Mouse (Mus musculus) CH12.LX (cell line): Measurements from ENCODE around the gene Maml2. TPM values are rescaled to one million over a fixed set of nuclear protein-coding genes. Genes with fewer than 3 reads are reported as not detected.

Experiments used
- DNase-seq: peaks from one replicate; pipeline ENCODE4 v3.0.0-alpha.2; 2013; ENCODE audit errors: extremely low read depth
- H3K27ac ChIP-seq: 2 replicates; pipeline ENCODE4 v1.5.1; 2012; ENCODE audit warnings: low read depth, mild to moderate bottlenecking, control low read depth, moderate library complexity; ENCODE audit not compliant: insufficient read depth
- H3K27me3 ChIP-seq: replicated peaks from 2 replicates; pipeline ENCODE3; 2012; ENCODE audit warnings: inconsistent platforms
- H3K36me3 ChIP-seq, 2 experiments: replicated peaks in 1 of 2; 2 replicates each; pipeline versions ENCODE3 to v1.6.1; 2012; ENCODE audit warnings: inconsistent platforms in 1 of 2, low read length in 1 of 2, mild to moderate bottlenecking in 1 of 2, mixed read lengths in 1 of 2, moderate library complexity in 1 of 2; ENCODE audit not compliant: control insufficient read depth in 1 of 2, insufficient read depth in 1 of 2
- H3K4me1 ChIP-seq, 2 experiments: 2 replicates each; pipeline ENCODE4 v1.6.1; 2012; ENCODE audit warnings: inconsistent platforms in 1 of 2, moderate library complexity in 1 of 2; ENCODE audit not compliant: insufficient read depth in 2 of 2, control insufficient read depth in 1 of 2
- H3K4me2 ChIP-seq: 2 replicates; pipeline ENCODE4 v1.6.1; 2012; ENCODE audit warnings: low read depth, mild to moderate bottlenecking, control low read depth; ENCODE audit not compliant: poor library complexity, insufficient read depth, severe bottlenecking
- H3K4me3 ChIP-seq, 3 experiments: fragments of 150-350 bp in 1 of 3; sonication (generic) in 1 of 3; replicated peaks in 1 of 3; 2 replicates each; pipeline versions ENCODE3 to v1.5.1; 2011 to 2012; ENCODE audit warnings: low read depth in 2 of 3, low read length in 2 of 3, mild to moderate bottlenecking in 2 of 3, moderate library complexity in 2 of 3, control low read depth in 1 of 3, improper control_type of control experiment in 1 of 3, inconsistent platforms in 1 of 3, mixed read lengths in 1 of 3; ENCODE audit not compliant: poor library complexity in 1 of 3
- H3K79me2 ChIP-seq: replicated peaks from 2 replicates; pipeline ENCODE4 v1.6.1; 2012; ENCODE audit warnings: mild to moderate bottlenecking, moderate library complexity; ENCODE audit not compliant: control insufficient read depth, poor library complexity, insufficient read depth, severe bottlenecking; ENCODE audit errors: extremely low read depth
- H3K9ac ChIP-seq: 2 replicates; pipeline ENCODE4 v1.6.1; 2012; ENCODE audit warnings: low read depth, mild to moderate bottlenecking, control low read depth, moderate library complexity; ENCODE audit not compliant: insufficient read depth
- H3K9me3 ChIP-seq: replicated peaks from 2 replicates; pipeline ENCODE3; 2012; ENCODE audit warnings: low read length, inconsistent platforms, mixed read lengths
- BHLHE40 ChIP-seq: IDR thresholded peaks from 2 replicates; pipeline ENCODE4 v1.6.1; 2011; ENCODE audit warnings: mild to moderate bottlenecking, low read depth, low read length, improper control_type of control experiment
- CHD2 ChIP-seq: IDR thresholded peaks from 2 replicates; pipeline ENCODE4 v1.6.1; 2011; ENCODE audit warnings: low read length, improper control_type of control experiment
- E2F4 ChIP-seq: IDR thresholded peaks from 2 replicates; pipeline ENCODE4 v1.6.1; 2011; ENCODE audit warnings: low read depth, low read length, improper control_type of control experiment; ENCODE audit not compliant: insufficient replicate concordance
- ELF1 ChIP-seq: IDR thresholded peaks from 2 replicates; pipeline ENCODE4 v1.6.1; 2014; ENCODE audit warnings: low read depth, mild to moderate bottlenecking, inconsistent platforms, low read length, improper control_type of control experiment
- EP300 ChIP-seq: IDR thresholded peaks from 2 replicates; pipeline ENCODE4 v1.6.1; 2011; ENCODE audit warnings: low read length, improper control_type of control experiment
- ETS1 ChIP-seq: conservative IDR thresholded peaks from 2 replicates; pipeline ENCODE4 v1.6.1; 2012; ENCODE audit warnings: low read depth, mild to moderate bottlenecking, inconsistent platforms, low read length, improper control_type of control experiment, moderate library complexity
- GABPA ChIP-seq: IDR thresholded peaks from 2 replicates; pipeline ENCODE4 v1.6.1; 2012; ENCODE audit warnings: low read depth, low read length, improper control_type of control experiment, inconsistent platforms; ENCODE audit not compliant: insufficient replicate concordance
- HCFC1 ChIP-seq: IDR thresholded peaks from 2 replicates; pipeline ENCODE4 v1.6.1; 2012; ENCODE audit warnings: low read depth, mild to moderate bottlenecking, inconsistent platforms, low read length, improper control_type of control experiment
- IRF4 ChIP-seq: IDR thresholded peaks from 2 replicates; pipeline ENCODE4 v1.6.1; 2014; ENCODE audit warnings: low read depth, mild to moderate bottlenecking, inconsistent platforms, low read length, improper control_type of control experiment
- JUND ChIP-seq: conservative IDR thresholded peaks from 2 replicates; pipeline ENCODE4 v1.6.1; 2011; ENCODE audit warnings: low read depth, low read length, improper control_type of control experiment
- KAT2A ChIP-seq: IDR thresholded peaks from 2 replicates; pipeline ENCODE4 v1.6.1; 2012; ENCODE audit warnings: low read length, improper control_type of control experiment, inconsistent platforms; ENCODE audit not compliant: insufficient replicate concordance
- MAFK ChIP-seq: IDR thresholded peaks from 2 replicates; pipeline ENCODE4 v1.6.1; 2011; ENCODE audit warnings: low read length, improper control_type of control experiment; ENCODE audit not compliant: insufficient replicate concordance
- MAZ ChIP-seq: IDR thresholded peaks from 2 replicates; pipeline ENCODE4 v1.6.1; 2012; ENCODE audit warnings: low read depth, mild to moderate bottlenecking, inconsistent platforms, low read length, improper control_type of control experiment, moderate library complexity
- MEF2A ChIP-seq: IDR thresholded peaks from 2 replicates; pipeline ENCODE4 v1.6.1; 2014; ENCODE audit warnings: low read depth, mild to moderate bottlenecking, inconsistent platforms, low read length, improper control_type of control experiment, borderline replicate concordance
- MYC ChIP-seq: IDR thresholded peaks from 2 replicates; pipeline ENCODE4 v1.6.1; 2011; ENCODE audit warnings: low read depth, mild to moderate bottlenecking, improper control_type of control experiment, low read length
- NELFE ChIP-seq: IDR thresholded peaks from 2 replicates; pipeline ENCODE4 v1.6.1; 2011; ENCODE audit warnings: low read depth, low read length, improper control_type of control experiment
- POLR2AphosphoS2 ChIP-seq: IDR thresholded peaks from 2 replicates; pipeline ENCODE4 v1.6.1; 2011; ENCODE audit warnings: low read depth, low read length, improper control_type of control experiment
- RAD21 ChIP-seq: IDR thresholded peaks from 2 replicates; pipeline ENCODE4 v1.6.1; 2011; ENCODE audit warnings: low read depth, mild to moderate bottlenecking, low read length, improper control_type of control experiment, moderate library complexity
- RCOR1 ChIP-seq: conservative IDR thresholded peaks from 2 replicates; pipeline ENCODE4 v1.6.1; 2012; ENCODE audit warnings: low read depth, mild to moderate bottlenecking, inconsistent platforms, low read length, improper control_type of control experiment
- TBP ChIP-seq: conservative IDR thresholded peaks from 2 replicates; pipeline ENCODE4 v1.6.1; 2011; ENCODE audit warnings: low read depth, low read length, improper control_type of control experiment
- UBTF ChIP-seq: IDR thresholded peaks from 2 replicates; pipeline ENCODE4 v1.6.1; 2012; ENCODE audit warnings: low read depth, mild to moderate bottlenecking, inconsistent platforms, low read length, improper control_type of control experiment, moderate library complexity
- USF1 ChIP-seq: IDR thresholded peaks from 2 replicates; pipeline ENCODE4 v1.6.1; 2014; ENCODE audit warnings: low read depth, mild to moderate bottlenecking, inconsistent platforms, low read length, improper control_type of control experiment
- ZC3H11A ChIP-seq: IDR thresholded peaks from 2 replicates; pipeline ENCODE4 v1.6.1; 2012; ENCODE audit warnings: low read depth, mild to moderate bottlenecking, inconsistent platforms, low read length, improper control_type of control experiment
- ZKSCAN1 ChIP-seq: IDR thresholded peaks from 2 replicates; pipeline ENCODE4 v1.6.1; 2012; ENCODE audit warnings: low read depth, inconsistent platforms, low read length, improper control_type of control experiment, borderline replicate concordance
- ZMIZ1 ChIP-seq: IDR thresholded peaks from 2 replicates; pipeline ENCODE4 v1.6.1; 2012; ENCODE audit warnings: low read depth, mild to moderate bottlenecking, inconsistent platforms, low read length, improper control_type of control experiment
- dilution Hi-C: fragments of 300-500 bp; cut with MboI; formaldehyde crosslinking; loops from 2 replicates; pipeline ENCODE4 v1.14.3; 2020; ENCODE audit warnings: low sequenced_read_pairs; ENCODE audit not compliant: extremely low pct_unique_long_range_greater_than_20kb, extremely low pct_ligation_motif_present
- in situ Hi-C: fragments of 300-500 bp; cut with MboI; formaldehyde crosslinking; loops from 3 replicates; pipeline ENCODE4 v1.14.3; 2019; ENCODE audit warnings: low sequenced_read_pairs, low pct_ligation_motif_present, low pct_unique_long_range_greater_than_20kb, mixed read lengths
- polyA plus RNA-seq: library from polyadenylated mRNA; unstranded; fragments of >175 nt; gene quantifications from 2 replicates; pipeline ENCODE4 v1.2.1, GENCODE M21; 2012; ENCODE audit warnings: low read depth; ENCODE audit not compliant: insufficient read length
- total RNA-seq, 2 experiments: library from RNA; depleted of rRNA; stranded (reverse); fragments of 300-350 nt in 1 of 2; fragments of >200 nt in 1 of 2; gene quantifications; 2 replicates each; pipeline ENCODE4 v1.2.3; 2012 to 2014

The Maml2 gene
- total and polyA plus RNA-seq, 3 experiments: 5.9 to 9.1 (median 5.9) TPM

DNA sequence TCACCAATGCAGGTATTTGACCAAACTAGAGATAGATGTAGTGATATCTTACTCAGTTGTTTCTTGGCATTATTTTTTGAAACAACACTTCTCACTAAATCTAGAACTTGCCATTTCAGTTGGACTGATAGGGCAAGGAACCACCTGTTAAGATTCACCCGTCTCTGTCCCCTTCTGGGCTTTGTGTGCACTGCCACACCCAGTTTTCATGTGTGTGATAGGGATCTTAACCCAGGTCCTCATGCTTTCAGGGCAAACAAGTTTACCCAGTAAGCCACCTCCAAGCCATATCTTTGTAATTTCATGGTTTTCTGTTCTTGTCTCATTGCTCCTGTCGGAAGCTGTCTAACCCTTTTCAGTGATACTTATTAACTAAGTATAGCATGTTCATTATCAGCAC is 46.5 kb upstream of the Maml2 start:
- no peak for DNase-seq
- 0 out of 4 replicates have a peak, but pooled peaks cover 0 to 3% of the 10 kb centered on the region in 2 experiments for H3K4me1 ChIP-seq
- dilution Hi-C loops: no loop called here
- no peak overlapping the region for H3K4me2 ChIP-seq
- in situ Hi-C loops: no loop called here
- no peak overlapping the region for H3K9ac ChIP-seq
- H3K27me3 ChIP-seq: no peaks in the 10 kb centered on the region
- H3K79me2 ChIP-seq: no peaks in the 10 kb centered on the region
- H3K36me3 ChIP-seq: peaks cover 8 to 15% of the 10 kb centered on the region in 2 experiments
- TF ChIP-seq POLR2AphosphoS2: no peak
- no peak for TF ChIP-seq ETS1
- TF ChIP-seq JUND: no peak
- TF ChIP-seq IRF4: no peak
- no peak for TF ChIP-seq ZKSCAN1
- TF ChIP-seq ZMIZ1: no peak
- no peak for TF ChIP-seq MEF2A
- TF ChIP-seq ELF1: no peak
- no peak for TF ChIP-seq USF1
- no peak for TF ChIP-seq MYC
- no peak for TF ChIP-seq E2F4
- no peak for TF ChIP-seq BHLHE40
- TF ChIP-seq EP300: no peak
- TF ChIP-seq, all 38 proteins: peak for 0
- H3K27ac ChIP-seq: no peak overlapping the region
- H3K9me3 ChIP-seq: no peaks in the 10 kb centered on the region
- no peak overlapping the region for H3K4me3 ChIP-seq

DNA sequence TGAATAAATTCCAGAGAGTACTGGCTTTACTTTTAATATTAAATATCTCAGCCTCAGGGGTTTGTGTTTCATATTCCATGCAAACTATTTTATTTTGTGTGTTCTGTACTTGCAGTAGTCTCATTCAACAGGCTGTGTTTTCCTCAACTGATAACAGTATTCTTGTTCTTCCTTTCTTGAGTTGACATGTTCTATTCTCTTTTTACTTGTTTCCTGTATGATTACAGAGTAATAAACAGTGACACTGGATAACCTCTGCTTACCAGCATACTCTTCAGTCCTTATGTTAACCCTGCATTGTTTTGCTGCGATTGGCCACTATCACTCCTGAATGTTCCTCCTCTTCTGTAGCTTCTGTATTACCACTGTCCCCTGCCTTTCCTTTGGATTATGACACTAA is 41.0 kb upstream of the Maml2 start:
- no peak overlapping the region for H3K4me3 ChIP-seq
- H3K27ac ChIP-seq: no peak overlapping the region
- H3K9me3 ChIP-seq: no peaks in the 10 kb centered on the region
- peaks cover 8 to 21% of the 10 kb centered on the region in 2 experiments for H3K36me3 ChIP-seq
- no peak overlapping the region for H3K4me2 ChIP-seq
- H3K9ac ChIP-seq: no peak overlapping the region
- no peaks in the 10 kb centered on the region for H3K79me2 ChIP-seq
- no peaks in the 10 kb centered on the region for H3K27me3 ChIP-seq
- dilution Hi-C loops: no loop called here
- no peak for TF ChIP-seq E2F4
- TF ChIP-seq MAZ: no peak
- TF ChIP-seq RAD21: no peak
- TF ChIP-seq RCOR1: no peak
- TF ChIP-seq JUND: no peak
- no peak for TF ChIP-seq CHD2
- TF ChIP-seq MEF2A: no peak
- TF ChIP-seq GABPA: no peak
- TF ChIP-seq UBTF: no peak
- no peak for TF ChIP-seq KAT2A
- TF ChIP-seq ETS1: no peak
- no peak for TF ChIP-seq ZC3H11A
- no peak for TF ChIP-seq NELFE
- no peak for TF ChIP-seq HCFC1
- TF ChIP-seq MAFK: no peak
- no peak for TF ChIP-seq POLR2AphosphoS2
- no peak for TF ChIP-seq TBP
- DNase-seq: no peak
- in situ Hi-C loops: no loop called here
- peaks cover 4 to 15% of the 10 kb centered on the region in 2 experiments; a peak in 3 of 4 replicates for H3K4me1 ChIP-seq
